Mouse (Mus musculus): ENCODE measurements around the gene Olfr666.

DNA sequence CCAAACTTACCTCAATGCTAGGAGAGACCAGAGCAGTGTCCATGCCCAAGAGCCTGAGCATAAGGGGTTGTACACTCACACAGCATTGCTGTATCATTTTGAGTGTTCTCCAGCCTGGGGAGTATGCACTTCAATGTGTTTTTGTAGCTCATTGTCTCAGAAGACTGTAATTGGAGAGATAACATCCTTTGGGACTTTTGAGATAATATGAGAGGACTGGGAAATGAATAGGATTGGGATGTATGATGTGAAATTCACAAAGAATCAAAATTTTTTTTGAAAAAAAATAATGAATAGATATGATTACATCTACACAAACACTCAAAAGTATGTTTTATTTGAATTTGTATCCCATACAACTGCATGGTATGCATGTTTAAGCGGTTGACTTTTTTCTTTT lies 32.2 kb upstream of the Olfr666 start, which contains the start of gene Olfr668:
- no peak for TF ChIP-seq CTCF (IDR thresholded peaks at IDR 0.05; ENCODE audit: low read depth, low read length)
- no peak for TF ChIP-seq POLR2A (IDR thresholded peaks at IDR 0.05; ENCODE audit: insufficient read depth, low read length)

All from ES-Bruce4 (cell line).